Mouse (Mus musculus) kidney, embryonic 16.5 days (tissue): ENCODE data around the gene Fam107b. TPM values are rescaled to one million over a fixed set of nuclear protein-coding genes. Genes with fewer than 3 reads are reported as not detected.

Source experiments
- ATAC-seq: fragments of 200-750 bp; cut with Nextera tagmentation; 2 replicates; pipeline ENCODE4 v1.8.0; 2017; ENCODE audit warnings: moderate TSS enrichment; ENCODE audit not compliant: low FRiP score, low TSS enrichment
- H3K27ac ChIP-seq: fragments of 300-500 bp; sonication (generic); 2 replicates; pipeline ENCODE4 v1.5.1; 2014; ENCODE audit warnings: low read length
- H3K27me3 ChIP-seq: fragments of 300-500 bp; sonication (generic); 2 replicates; pipeline ENCODE4 v1.6.1; 2014; ENCODE audit warnings: low read length, control low read depth, mixed read lengths; ENCODE audit not compliant: insufficient read depth
- H3K36me3 ChIP-seq: fragments of 300-500 bp; sonication (generic); 2 replicates; pipeline ENCODE4 v1.6.1; 2014; ENCODE audit warnings: low read length, control low read depth, mixed read lengths; ENCODE audit not compliant: insufficient read depth
- H3K4me1 ChIP-seq: fragments of 300-500 bp; sonication (generic); 2 replicates; pipeline ENCODE4 v1.6.1; 2014; ENCODE audit warnings: low read length, control low read depth, mixed read lengths; ENCODE audit not compliant: insufficient read depth
- H3K4me2 ChIP-seq: fragments of 300-500 bp; sonication (generic); replicated peaks from 2 replicates; pipeline ENCODE4 v1.6.1; 2014; ENCODE audit warnings: low read depth, low read length
- H3K4me3 ChIP-seq: fragments of 300-500 bp; sonication (generic); 2 replicates; pipeline ENCODE4 v1.5.1; 2014; ENCODE audit warnings: mild to moderate bottlenecking, low read length
- H3K9ac ChIP-seq: fragments of 300-500 bp; sonication (generic); replicated peaks from 2 replicates; pipeline ENCODE4 v1.6.1; 2014; ENCODE audit warnings: low read length
- H3K9me3 ChIP-seq: fragments of 300-500 bp; sonication (generic); 2 replicates; pipeline ENCODE4 v1.6.1; 2016; ENCODE audit warnings: low read length, control low read depth
- WGBS: fragments of 180-500 bp; shearing (Covaris S2); extraction: QIAGEN DNeasy Blood & Tissue Kit; methylation state at CpG from one replicate; pipeline ENCODE4 v1.1.7; 2014; 5-methylcytosine and 5-hydroxymethylcytosine counted together
- polyA plus RNA-seq: library from polyadenylated mRNA; unstranded; fragments of >200 nt; fragmentation: Nextera tagmentation; extraction: Ambion mirVana; gene quantifications from 2 replicates; pipeline ENCODE4 v1.2.1, GENCODE M21; 2015

The Fam107b gene
- polyA plus RNA-seq, 1 experiment from 2014 or later: 67.2 TPM

DNA sequence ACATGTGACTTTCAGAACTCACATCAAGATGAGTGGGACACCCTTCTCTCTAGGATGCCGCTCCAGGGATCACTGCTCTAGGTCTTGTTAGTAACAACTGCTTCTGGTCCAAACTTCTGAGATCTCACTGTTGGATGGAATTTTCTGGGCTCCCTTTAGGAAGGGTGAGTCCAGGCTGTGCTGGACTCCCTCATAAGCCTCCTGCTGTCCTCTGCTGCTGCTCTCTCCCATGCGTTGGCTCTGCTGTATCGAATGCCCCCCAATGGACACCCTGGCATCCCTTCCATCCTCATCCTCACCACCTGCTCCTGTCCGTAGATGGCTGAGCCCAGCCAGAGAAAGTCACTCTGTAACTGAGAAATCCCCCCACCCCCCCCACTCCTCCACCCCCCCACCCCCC lies 170.4 kb downstream of the Fam107b start:
- H3K4me1 ChIP-seq: peaks cover 43% of the 10 kb centered on the region
- H3K9ac ChIP-seq: no peak overlapping the region
- ATAC-seq: no peak
- H3K27ac ChIP-seq: no peak overlapping the region
- H3K4me2 ChIP-seq: no peak overlapping the region
- no peaks in the 10 kb centered on the region for H3K9me3 ChIP-seq
- H3K4me3 ChIP-seq: no peak overlapping the region
- H3K36me3 ChIP-seq: peaks cover 8% of the 10 kb centered on the region
- WGBS: 88% methylated on average over 4 of the region's 4 CpGs
- no peaks in the 10 kb centered on the region for H3K27me3 ChIP-seq

- Histone ChIP-seq H3K4me3 (no peak overlapping the region), H3K4me2 (no peak overlapping the region), H3K27ac (no peak overlapping the region), H3K27me3 (no peaks in the 10 kb centered on the region), H3K36me3 (peaks cover 8% of the 10 kb centered on the region), H3K4me1 (peaks cover 33% of the 10 kb centered on the region), H3K9ac (no peak overlapping the region), H3K9me3 (no peaks in the 10 kb centered on the region)
- ATAC-seq: no peak
- 75% methylated on average over 6 of the region's 6 CpGs for WGBS
Measured at GRCm38 (mm10) chr2:3742519-3742918, 172.2 kb downstream of the Fam107b start.

- no peaks in the 10 kb centered on the region for H3K27me3 ChIP-seq
- no peaks in the 10 kb centered on the region for H3K9me3 ChIP-seq
- H3K4me2 ChIP-seq: no peak overlapping the region
- no peak overlapping the region for H3K27ac ChIP-seq
- peaks cover 29% of the 10 kb centered on the region for H3K4me1 ChIP-seq
- H3K36me3 ChIP-seq: peaks cover 8% of the 10 kb centered on the region
- no peak overlapping the region for H3K9ac ChIP-seq
- no peak overlapping the region for H3K4me3 ChIP-seq
- 90% methylated on average over 3 of the region's 3 CpGs for WGBS
- ATAC-seq: no peak
Measured at GRCm38 (mm10) chr2:3745041-3745440, 174.8 kb downstream of the Fam107b start.

DNA sequence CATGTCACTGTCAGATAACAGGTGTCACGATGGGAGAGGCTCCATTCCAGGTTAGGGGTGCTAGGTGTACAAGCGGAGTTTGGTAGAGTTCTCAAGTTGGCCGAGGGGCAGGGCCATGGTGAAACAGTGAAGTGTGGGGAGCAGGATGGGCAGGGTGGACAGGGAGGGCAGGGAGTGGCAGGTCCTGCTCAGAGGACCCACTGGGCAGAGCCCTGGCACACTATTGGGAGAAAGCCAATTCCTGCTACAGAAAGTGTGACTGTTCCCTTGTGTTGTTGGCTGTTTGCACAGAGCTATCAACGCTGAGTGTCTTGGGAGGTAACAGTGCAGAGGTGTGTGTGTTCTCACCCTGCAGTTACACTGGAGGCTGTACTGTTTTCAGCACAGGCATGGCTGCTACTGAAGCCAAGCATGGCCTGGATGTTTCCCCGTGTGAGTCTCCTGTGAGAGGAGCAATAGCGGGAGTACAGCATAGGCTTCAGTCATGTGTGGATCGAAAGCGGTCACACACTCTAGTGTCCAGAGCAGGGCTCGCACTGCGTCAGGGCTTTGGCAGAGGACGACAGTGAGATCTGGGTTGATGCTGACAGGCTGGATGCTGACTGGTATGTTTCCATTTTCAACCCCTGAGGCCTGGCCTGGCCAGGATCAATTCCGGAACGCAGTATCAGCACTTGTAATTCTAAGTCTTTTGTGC lies 175.8 kb downstream of the Fam107b start:
- WGBS: 80% methylated on average over 13 of the region's 13 CpGs
- Histone ChIP-seq H3K4me2 (no peak overlapping the region), H3K9me3 (no peaks in the 10 kb centered on the region), H3K9ac (no peak overlapping the region), H3K36me3 (peaks cover 8% of the 10 kb centered on the region), H3K4me1 (peaks cover 26% of the 10 kb centered on the region), H3K27me3 (no peaks in the 10 kb centered on the region), H3K4me3 (no peak overlapping the region), H3K27ac (no peak overlapping the region)
- ATAC-seq: no peak

GRCm38 (mm10) chr2:3748714-3749503 lies 178.6 kb downstream of the Fam107b start:
- ATAC-seq: peak; percentile 71
- no peaks in the 10 kb centered on the region for H3K36me3 ChIP-seq
- H3K4me2 ChIP-seq: 0 out of 2 replicates have a peak overlapping the region, but pooled peaks have one; percentile 6
- no peaks in the 10 kb centered on the region for H3K27me3 ChIP-seq
- H3K9me3 ChIP-seq: no peaks in the 10 kb centered on the region
- peak overlapping the region; percentile 70 for H3K27ac ChIP-seq
- no peak overlapping the region for H3K9ac ChIP-seq
- H3K4me1 ChIP-seq: peaks cover 42% of the 10 kb centered on the region
- no peak overlapping the region for H3K4me3 ChIP-seq
- WGBS: 50% methylated on average over 12 of the region's 12 CpGs

DNA sequence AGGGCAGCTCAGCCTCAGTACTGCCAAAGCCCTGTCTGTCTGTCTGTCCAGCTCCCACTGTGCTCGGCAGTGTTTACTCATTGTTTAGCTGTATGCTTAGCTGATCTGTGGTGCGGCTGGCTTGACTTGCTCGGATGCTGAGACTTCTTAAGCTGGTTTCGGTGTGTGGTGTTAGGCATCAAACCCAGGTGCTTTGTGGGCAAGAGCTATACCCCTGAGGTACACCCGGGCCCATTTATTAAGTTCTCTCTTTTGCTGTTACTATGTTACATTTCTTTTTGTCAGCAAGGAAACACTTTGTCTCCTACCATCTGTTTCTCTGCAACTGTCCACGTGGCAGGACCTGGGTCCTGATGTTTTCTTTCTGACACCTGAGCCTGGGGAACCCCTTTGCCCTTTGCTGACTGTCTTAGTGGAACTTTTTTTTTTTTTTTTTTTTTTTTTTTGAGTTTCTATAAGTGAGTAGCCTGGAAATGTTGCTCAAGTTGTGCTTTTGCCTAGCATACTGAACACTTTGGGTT lies 179.3 kb downstream of the Fam107b start:
- 43% methylated on average over 6 of the region's 6 CpGs for WGBS

GRCm38 (mm10) chr2:3750126-3750525 lies 179.8 kb downstream of the Fam107b start:
- no peaks in the 10 kb centered on the region for H3K27me3 ChIP-seq
- no peaks in the 10 kb centered on the region for H3K36me3 ChIP-seq
- H3K9me3 ChIP-seq: no peaks in the 10 kb centered on the region
- H3K4me1 ChIP-seq: peaks cover 45% of the 10 kb centered on the region
- no peak for ATAC-seq
- no peak overlapping the region; the same call in 1 of the 2 replicates for H3K9ac ChIP-seq
- H3K4me2 ChIP-seq: no peak overlapping the region
- no peak overlapping the region for H3K27ac ChIP-seq
- WGBS: 76% methylated on average over 9 of the region's 9 CpGs
- H3K4me3 ChIP-seq: no peak overlapping the region

More for the DNA sequence above, 179.3 kb downstream of the Fam107b start:
- H3K4me2 ChIP-seq: 0 out of 2 replicates have a peak overlapping the region, but pooled peaks have one; percentile 6
- no peaks in the 10 kb centered on the region for H3K9me3 ChIP-seq
- no peak overlapping the region for H3K4me3 ChIP-seq
- no peak overlapping the region for H3K9ac ChIP-seq
- no peak for ATAC-seq
- H3K27ac ChIP-seq: peak overlapping the region; percentile 70
- no peaks in the 10 kb centered on the region for H3K27me3 ChIP-seq
- H3K4me1 ChIP-seq: peaks cover 45% of the 10 kb centered on the region
- H3K36me3 ChIP-seq: no peaks in the 10 kb centered on the region

- Histone ChIP-seq H3K9ac (no peak overlapping the region), H3K27ac (no peak overlapping the region), H3K36me3 (no peaks in the 10 kb centered on the region), H3K4me3 (no peak overlapping the region), H3K4me2 (no peak overlapping the region), H3K4me1 (peaks cover 45% of the 10 kb centered on the region), H3K27me3 (no peaks in the 10 kb centered on the region), H3K9me3 (no peaks in the 10 kb centered on the region)
- 37% methylated on average over 7 of the region's 7 CpGs for WGBS
- no peak for ATAC-seq
Measured at GRCm38 (mm10) chr2:3752365-3752764, 182.1 kb downstream of the Fam107b start.

DNA sequence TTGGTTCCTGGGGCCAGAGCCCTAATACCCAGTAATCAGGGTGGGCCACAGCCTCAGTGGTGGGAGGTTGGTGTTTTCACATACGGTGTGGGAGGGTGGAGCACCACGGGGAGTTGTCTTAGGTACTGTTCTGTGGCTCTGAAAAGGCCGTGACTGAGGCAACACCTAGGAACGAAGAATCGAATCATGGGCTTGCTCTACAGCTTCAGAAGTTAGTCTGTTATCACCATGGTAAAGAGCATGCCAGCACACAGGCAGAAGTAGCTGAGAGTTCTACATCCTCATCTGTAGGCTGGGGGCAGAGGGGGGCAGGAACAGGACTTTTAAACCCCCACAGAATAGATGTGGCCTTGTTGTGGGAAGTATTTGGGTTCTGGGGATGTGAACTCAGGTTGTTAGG lies 182.6 kb downstream of the Fam107b start:
- Histone ChIP-seq H3K4me1 (peaks cover 45% of the 10 kb centered on the region), H3K4me3 (no peak overlapping the region), H3K9ac (no peak overlapping the region), H3K36me3 (no peaks in the 10 kb centered on the region), H3K9me3 (no peaks in the 10 kb centered on the region), H3K27me3 (no peaks in the 10 kb centered on the region), H3K27ac (no peak overlapping the region), H3K4me2 (no peak overlapping the region)
- 68% methylated on average over 5 of the region's 5 CpGs for WGBS
- ATAC-seq: no peak

DNA sequence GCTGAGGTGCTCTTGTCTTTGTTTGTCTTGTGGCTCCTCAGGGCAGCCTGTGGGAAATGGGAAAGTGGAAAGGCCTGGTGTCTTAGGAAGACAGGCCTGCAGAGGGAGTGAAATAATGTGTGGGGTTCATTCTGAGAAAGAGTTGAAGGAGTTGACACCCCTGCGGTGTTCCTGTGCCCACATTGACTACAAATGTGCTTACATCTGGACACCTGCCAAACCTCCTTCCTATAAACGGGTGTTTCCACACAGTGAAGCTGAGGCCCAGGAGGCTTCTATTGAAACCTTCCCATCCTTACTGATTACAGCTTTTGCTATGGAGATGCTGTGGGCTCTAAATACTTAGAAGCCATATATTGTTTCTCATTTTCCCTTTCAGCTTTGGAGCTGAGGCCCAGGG lies 183.5 kb downstream of the Fam107b start:
- H3K4me1 ChIP-seq: peaks cover 38% of the 10 kb centered on the region
- H3K9ac ChIP-seq: no peak overlapping the region
- H3K36me3 ChIP-seq: no peaks in the 10 kb centered on the region
- no peak overlapping the region for H3K4me2 ChIP-seq
- 34% methylated on average over 2 of the region's 2 CpGs for WGBS
- no peak overlapping the region for H3K27ac ChIP-seq
- no peak for ATAC-seq
- no peak overlapping the region for H3K4me3 ChIP-seq
- H3K9me3 ChIP-seq: no peaks in the 10 kb centered on the region
- no peaks in the 10 kb centered on the region for H3K27me3 ChIP-seq
